Mouse (Mus musculus): ENCODE data around the gene Batf. TPM values are rescaled to one million over a fixed set of nuclear protein-coding genes. Genes with fewer than 3 reads are reported as not detected.

The Batf gene
- polyA plus RNA-seq (2014; fragmentation: Nextera tagmentation; extraction: Ambion mirVana): 0.94 and 1.5 TPM in 2 replicates

- Histone ChIP-seq H3K4me3 (ENCODE audit: low read depth, low read length) (no peak within 1 kb of the TSS), H3K9me3 (replicated peaks; ENCODE audit: control insufficient read depth, low read length) (no peaks in the 10 kb centered on the region), H3K4me2 (ENCODE audit: low read length) (no peak within 1 kb of the TSS), H3K4me1 (ENCODE audit: control insufficient read depth, insufficient read depth, low read length) (no peaks in the 10 kb centered on the region), H3K27ac (ENCODE audit: low read depth, low read length) (no peak within 1 kb of the TSS), H3K27me3 (replicated peaks; ENCODE audit: control insufficient read depth, insufficient read depth, low read length) (no peaks in the 10 kb centered on the region), H3K9ac (ENCODE audit: low read length) (no peak within 1 kb of the TSS), H3K36me3 (ENCODE audit: control insufficient read depth, insufficient read depth, low read length) (no peaks in the 10 kb centered on the region)
- 55% methylated on average over 22 of the region's 22 CpGs for WGBS
- ATAC-seq (no peak), DNase-seq (ENCODE audit: low spot score) (no peak)
These were observed at the start of gene Batf for GRCm38 (mm10) chr12:85686466-85687216. Gene Batf, plus strand, starts transcription at chr12:85686669.

- 87% methylated on average over 9 of the region's 9 CpGs for WGBS
- Histone ChIP-seq H3K4me3 (ENCODE audit: low read depth, low read length) (no peak overlapping the region), H3K9me3 (replicated peaks; ENCODE audit: control insufficient read depth, low read length) (no peaks in the 10 kb centered on the region), H3K9ac (ENCODE audit: low read length) (no peak overlapping the region), H3K27ac (ENCODE audit: low read depth, low read length) (no peak overlapping the region), H3K27me3 (replicated peaks; ENCODE audit: control insufficient read depth, insufficient read depth, low read length) (no peaks in the 10 kb centered on the region), H3K4me1 (ENCODE audit: control insufficient read depth, insufficient read depth, low read length) (no peaks in the 10 kb centered on the region), H3K4me2 (ENCODE audit: low read length) (no peak overlapping the region), H3K36me3 (ENCODE audit: control insufficient read depth, insufficient read depth, low read length) (peaks cover 4% of the 10 kb centered on the region; the same call in 1 of the 2 replicates)
- ATAC-seq (no peak), DNase-seq (ENCODE audit: low spot score) (no peak)
These were observed 48.5 kb upstream of the Batf start for GRCm38 (mm10) chr12:85637932-85638331.

- no peak overlapping the region for H3K9ac ChIP-seq (ENCODE audit: low read length)
- no peaks in the 10 kb centered on the region for H3K27me3 ChIP-seq (replicated peaks; ENCODE audit: control insufficient read depth, insufficient read depth, low read length)
- no peak overlapping the region for H3K27ac ChIP-seq (ENCODE audit: low read depth, low read length)
- 71% methylated on average over 20 of the region's 20 CpGs for WGBS
- H3K36me3 ChIP-seq (ENCODE audit: control insufficient read depth, insufficient read depth, low read length): peaks cover 4% of the 10 kb centered on the region; the same call in 1 of the 2 replicates
- H3K4me3 ChIP-seq (ENCODE audit: low read depth, low read length): no peak overlapping the region
- DNase-seq (ENCODE audit: low spot score) (no peak), ATAC-seq (0 out of 2 replicates have a peak, but pooled peaks have one; percentile 10)
- no peak overlapping the region for H3K4me2 ChIP-seq (ENCODE audit: low read length)
- H3K9me3 ChIP-seq (replicated peaks; ENCODE audit: control insufficient read depth, low read length): no peaks in the 10 kb centered on the region
- H3K4me1 ChIP-seq (ENCODE audit: control insufficient read depth, insufficient read depth, low read length): no peaks in the 10 kb centered on the region
These were observed 47.7 kb upstream of the Batf start for GRCm38 (mm10) chr12:85638541-85639325.

GRCm38 (mm10) chr12:85639326-85640008 is 47.0 kb upstream of the Batf start:
- peaks cover 4% of the 10 kb centered on the region; the same call in 1 of the 2 replicates for H3K36me3 ChIP-seq (ENCODE audit: control insufficient read depth, insufficient read depth, low read length)
- WGBS: 67% methylated on average over 12 of the region's 12 CpGs
- no peaks in the 10 kb centered on the region for H3K27me3 ChIP-seq (replicated peaks; ENCODE audit: control insufficient read depth, insufficient read depth, low read length)
- DNase-seq (ENCODE audit: low spot score) (peak; percentile 63), ATAC-seq (peak; percentile 62; the same call in 1 of the 2 replicates)
- no peaks in the 10 kb centered on the region for H3K4me1 ChIP-seq (ENCODE audit: control insufficient read depth, insufficient read depth, low read length)
- no peak overlapping the region for H3K4me3 ChIP-seq (ENCODE audit: low read depth, low read length)
- no peaks in the 10 kb centered on the region for H3K9me3 ChIP-seq (replicated peaks; ENCODE audit: control insufficient read depth, low read length)
- no peak overlapping the region for H3K27ac ChIP-seq (ENCODE audit: low read depth, low read length)
- no peak overlapping the region for H3K9ac ChIP-seq (ENCODE audit: low read length)
- no peak overlapping the region for H3K4me2 ChIP-seq (ENCODE audit: low read length)

GRCm38 (mm10) chr12:85640852-85641563 is 45.5 kb upstream of the Batf start:
- Histone ChIP-seq H3K9ac (ENCODE audit: low read length) (no peak overlapping the region), H3K27ac (ENCODE audit: low read depth, low read length) (no peak overlapping the region), H3K27me3 (replicated peaks; ENCODE audit: control insufficient read depth, insufficient read depth, low read length) (no peaks in the 10 kb centered on the region), H3K4me1 (ENCODE audit: control insufficient read depth, insufficient read depth, low read length) (no peaks in the 10 kb centered on the region), H3K36me3 (ENCODE audit: control insufficient read depth, insufficient read depth, low read length) (peaks cover 4% of the 10 kb centered on the region; the same call in 1 of the 2 replicates), H3K4me3 (ENCODE audit: low read depth, low read length) (no peak overlapping the region), H3K4me2 (ENCODE audit: low read length) (no peak overlapping the region), H3K9me3 (replicated peaks; ENCODE audit: control insufficient read depth, low read length) (no peaks in the 10 kb centered on the region)
- no peak for ATAC-seq
- WGBS: 84% methylated on average over 10 of the region's 10 CpGs
- DNase-seq (ENCODE audit: low spot score): no peak

GRCm38 (mm10) chr12:85641564-85641931 is 44.9 kb upstream of the Batf start:
- ATAC-seq: no peak
- Histone ChIP-seq H3K4me1 (ENCODE audit: control insufficient read depth, insufficient read depth, low read length) (no peaks in the 10 kb centered on the region), H3K36me3 (ENCODE audit: control insufficient read depth, insufficient read depth, low read length) (peaks cover 4% of the 10 kb centered on the region; the same call in 1 of the 2 replicates), H3K27ac (ENCODE audit: low read depth, low read length) (no peak overlapping the region), H3K4me3 (ENCODE audit: low read depth, low read length) (no peak overlapping the region), H3K9ac (ENCODE audit: low read length) (no peak overlapping the region), H3K4me2 (ENCODE audit: low read length) (no peak overlapping the region), H3K27me3 (replicated peaks; ENCODE audit: control insufficient read depth, insufficient read depth, low read length) (no peaks in the 10 kb centered on the region), H3K9me3 (replicated peaks; ENCODE audit: control insufficient read depth, low read length) (no peaks in the 10 kb centered on the region)
- WGBS: 61% methylated on average over 4 of the region's 4 CpGs
- no peak for DNase-seq (ENCODE audit: low spot score)

GRCm38 (mm10) chr12:85643735-85644134 is 42.7 kb upstream of the Batf start:
- no peaks in the 10 kb centered on the region for H3K4me1 ChIP-seq (ENCODE audit: control insufficient read depth, insufficient read depth, low read length)
- H3K27ac ChIP-seq (ENCODE audit: low read depth, low read length): no peak overlapping the region
- H3K4me3 ChIP-seq (ENCODE audit: low read depth, low read length): no peak overlapping the region
- no peaks in the 10 kb centered on the region for H3K9me3 ChIP-seq (replicated peaks; ENCODE audit: control insufficient read depth, low read length)
- peaks cover 4% of the 10 kb centered on the region; the same call in 1 of the 2 replicates for H3K36me3 ChIP-seq (ENCODE audit: control insufficient read depth, insufficient read depth, low read length)
- DNase-seq (ENCODE audit: low spot score) (no peak), ATAC-seq (no peak)
- no peak overlapping the region for H3K4me2 ChIP-seq (ENCODE audit: low read length)
- no peak overlapping the region for H3K9ac ChIP-seq (ENCODE audit: low read length)
- 78% methylated on average over 5 of the region's 5 CpGs for WGBS
- no peaks in the 10 kb centered on the region for H3K27me3 ChIP-seq (replicated peaks; ENCODE audit: control insufficient read depth, insufficient read depth, low read length)

- no peak overlapping the region for H3K27ac ChIP-seq (ENCODE audit: low read depth, low read length)
- no peak overlapping the region for H3K4me2 ChIP-seq (ENCODE audit: low read length)
- H3K36me3 ChIP-seq (ENCODE audit: control insufficient read depth, insufficient read depth, low read length): no peaks in the 10 kb centered on the region
- DNase-seq (ENCODE audit: low spot score) (no peak), ATAC-seq (no peak)
- H3K4me1 ChIP-seq (ENCODE audit: control insufficient read depth, insufficient read depth, low read length): no peaks in the 10 kb centered on the region
- WGBS: 86% methylated on average over 4 of the region's 4 CpGs
- no peak overlapping the region for H3K4me3 ChIP-seq (ENCODE audit: low read depth, low read length)
- H3K27me3 ChIP-seq (replicated peaks; ENCODE audit: control insufficient read depth, insufficient read depth, low read length): no peaks in the 10 kb centered on the region
- H3K9ac ChIP-seq (ENCODE audit: low read length): no peak overlapping the region
- H3K9me3 ChIP-seq (replicated peaks; ENCODE audit: control insufficient read depth, low read length): no peaks in the 10 kb centered on the region
These were observed 40.8 kb upstream of the Batf start for GRCm38 (mm10) chr12:85645664-85646063.
